Mouse (Mus musculus) midbrain, embryonic 12.5 days (tissue): ENCODE measurements at regions not wholly inside any gene's neighbourhood (a gene's known extent, or its start where the extent isn't known, plus 50 kb on each side); places are given as distances from the start of the nearest gene placed in this dataset.

ENCODE experiments used
- ATAC-seq: fragments of 200-750 bp; cut with Nextera tagmentation; 2 replicates; pipeline ENCODE4 v1.8.0; 2017; ENCODE audit warnings: low read depth, moderate TSS enrichment, moderate library complexity; ENCODE audit not compliant: low FRiP score
- H3K27ac ChIP-seq: fragments of 300-500 bp; sonication (generic); replicated peaks from 2 replicates; pipeline ENCODE4 v1.5.1; 2016; ENCODE audit warnings: mild to moderate bottlenecking
- H3K27me3 ChIP-seq: fragments of 300-500 bp; sonication (generic); 2 replicates; pipeline ENCODE4 v1.6.1; 2016; ENCODE audit warnings: mild to moderate bottlenecking
- H3K36me3 ChIP-seq: fragments of 300-500 bp; sonication (generic); 2 replicates; pipeline ENCODE4 v1.6.1; 2016
- H3K4me1 ChIP-seq: fragments of 300-500 bp; sonication (generic); 2 replicates; pipeline ENCODE4 v1.6.1; 2016
- H3K4me2 ChIP-seq: fragments of 300-500 bp; sonication (generic); replicated peaks from 2 replicates; pipeline ENCODE4 v1.6.1; 2016; ENCODE audit warnings: mild to moderate bottlenecking, moderate library complexity
- H3K4me3 ChIP-seq: fragments of 300-500 bp; sonication (generic); 2 replicates; pipeline ENCODE4 v1.5.1; 2016; ENCODE audit warnings: mild to moderate bottlenecking
- H3K9ac ChIP-seq: fragments of 300-500 bp; sonication (generic); replicated peaks from 2 replicates; pipeline ENCODE4 v1.6.1; 2016; ENCODE audit warnings: mild to moderate bottlenecking, moderate library complexity
- H3K9me3 ChIP-seq: fragments of 300-500 bp; sonication (generic); 2 replicates; pipeline ENCODE4 v1.6.1; 2016; ENCODE audit warnings: mild to moderate bottlenecking
- WGBS: fragments of 180-500 bp; shearing (Covaris S2); methylation state at CpG from one replicate; pipeline ENCODE4 v1.1.7; 2016; 5-methylcytosine and 5-hydroxymethylcytosine counted together

DNA sequence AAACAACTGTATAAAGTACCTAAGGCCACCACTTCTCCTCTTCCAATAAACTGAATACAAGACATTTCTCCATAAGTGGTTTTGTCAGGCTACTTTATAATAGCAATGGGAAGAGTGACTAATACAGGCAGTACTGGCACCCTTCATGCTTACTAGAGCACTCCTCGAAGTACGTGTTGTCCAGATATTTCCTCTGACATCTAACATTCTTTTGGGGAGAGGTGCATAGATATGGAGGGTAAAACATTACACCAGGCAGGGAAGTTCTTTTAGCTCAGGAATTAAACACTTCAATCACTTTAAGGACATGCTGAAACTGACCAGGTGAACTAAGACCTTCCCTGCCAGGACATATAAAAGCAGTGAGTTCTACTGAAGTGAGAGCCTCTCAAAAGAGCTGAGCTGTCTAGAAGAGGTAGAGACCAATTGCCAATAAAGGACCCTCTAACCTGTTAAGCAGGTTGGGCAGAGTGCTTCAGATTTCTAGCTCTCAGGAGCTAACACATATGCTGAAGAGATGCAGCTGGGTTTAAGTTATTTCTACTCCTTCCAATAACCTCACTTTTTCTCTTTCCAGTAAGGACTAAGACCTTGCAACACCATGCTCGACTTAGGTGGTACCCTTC, 318.7 kb upstream of the Robo2 start:
- H3K9me3 ChIP-seq = no peaks in the 10 kb centered on the region
- no peak overlapping the region for H3K4me3 ChIP-seq
- no peaks in the 10 kb centered on the region for H3K27me3 ChIP-seq
- no peak for ATAC-seq
- no peaks in the 10 kb centered on the region for H3K4me1 ChIP-seq
- no peak overlapping the region for H3K27ac ChIP-seq
- H3K9ac ChIP-seq = no peak overlapping the region
- WGBS = 79% methylated on average over 3 of the region's 3 CpGs
- no peaks in the 10 kb centered on the region for H3K36me3 ChIP-seq
- no peak overlapping the region for H3K4me2 ChIP-seq

DNA sequence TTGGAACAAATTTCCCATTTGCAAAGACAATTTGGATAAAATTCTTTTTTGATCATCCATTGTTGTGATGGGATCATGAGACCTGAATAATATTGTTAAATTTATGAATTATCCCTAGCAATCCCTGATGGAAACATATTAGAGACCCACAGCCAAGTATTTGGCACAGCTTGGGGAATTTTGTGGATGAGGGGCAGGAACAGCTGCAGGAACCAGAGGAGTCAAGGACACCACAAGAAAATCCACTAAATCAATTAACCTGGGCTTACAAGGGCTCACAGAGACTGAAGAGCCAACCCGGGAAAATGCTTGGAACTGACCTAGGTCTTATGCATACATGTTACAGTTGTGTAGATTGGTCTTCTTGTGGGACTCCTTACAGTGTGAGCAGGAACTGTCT, 311.6 kb upstream of the Robo2 start:
- H3K36me3 ChIP-seq = no peaks in the 10 kb centered on the region
- no peaks in the 10 kb centered on the region for H3K27me3 ChIP-seq
- H3K27ac ChIP-seq = no peak overlapping the region
- H3K4me3 ChIP-seq = no peak overlapping the region
- no peaks in the 10 kb centered on the region for H3K4me1 ChIP-seq
- H3K9me3 ChIP-seq = no peaks in the 10 kb centered on the region
- H3K9ac ChIP-seq = no peak overlapping the region
- no peak for ATAC-seq
- no peak overlapping the region for H3K4me2 ChIP-seq
- WGBS = 43% methylated on average over 1 of the region's 1 CpGs

DNA sequence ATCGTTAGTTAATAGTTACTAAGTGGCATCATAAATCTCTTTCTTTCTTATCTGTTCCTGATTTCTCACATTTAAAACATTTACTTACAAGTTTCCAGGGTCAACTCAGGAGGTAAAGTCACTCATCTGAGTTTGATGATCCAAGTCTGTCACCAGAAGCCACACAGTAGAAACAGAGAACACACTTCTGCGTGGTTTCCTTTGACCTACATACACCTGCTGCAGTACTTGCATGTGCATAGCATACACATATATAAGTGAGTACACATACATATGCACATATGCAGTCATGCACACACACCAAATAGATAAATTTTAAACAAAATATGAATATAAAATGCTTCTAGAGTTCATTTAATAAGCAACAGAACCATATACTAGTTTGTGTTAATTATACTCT, 306.5 kb upstream of the Robo2 start:
- Histone ChIP-seq H3K4me1 (no peaks in the 10 kb centered on the region), H3K4me2 (no peak overlapping the region), H3K4me3 (no peak overlapping the region), H3K9ac (no peak overlapping the region), H3K9me3 (no peaks in the 10 kb centered on the region), H3K36me3 (no peaks in the 10 kb centered on the region), H3K27me3 (no peaks in the 10 kb centered on the region), H3K27ac (no peak overlapping the region)
- ATAC-seq = no peak
- WGBS = 90% methylated on average over 2 of the region's 2 CpGs

DNA sequence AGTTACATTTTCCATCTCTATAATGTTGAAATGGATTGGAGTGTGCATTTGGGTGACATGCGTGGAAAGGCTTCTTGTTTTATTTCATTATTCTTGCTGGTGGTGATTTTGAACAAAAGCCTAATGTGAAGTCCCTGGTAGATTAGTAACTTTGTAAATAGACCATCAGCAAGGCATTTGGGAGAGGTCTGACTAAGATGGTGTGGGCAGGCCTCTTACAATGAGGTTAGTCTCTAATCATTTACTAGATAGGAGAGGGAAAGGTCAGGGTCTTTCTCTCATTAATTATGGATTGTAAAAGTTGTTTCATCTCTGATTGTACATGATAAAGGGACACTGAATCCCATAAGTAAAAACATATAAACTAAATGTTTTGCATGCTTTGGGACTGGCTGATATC, 306.0 kb upstream of the Robo2 start:
- H3K4me1 ChIP-seq = no peaks in the 10 kb centered on the region
- no peaks in the 10 kb centered on the region for H3K9me3 ChIP-seq
- no peak for ATAC-seq
- H3K27ac ChIP-seq = no peak overlapping the region
- H3K27me3 ChIP-seq = no peaks in the 10 kb centered on the region
- H3K4me3 ChIP-seq = no peak overlapping the region
- H3K36me3 ChIP-seq = no peaks in the 10 kb centered on the region
- H3K4me2 ChIP-seq = no peak overlapping the region
- no peak overlapping the region for H3K9ac ChIP-seq
- WGBS = 91% methylated on average over 1 of the region's 1 CpGs

DNA sequence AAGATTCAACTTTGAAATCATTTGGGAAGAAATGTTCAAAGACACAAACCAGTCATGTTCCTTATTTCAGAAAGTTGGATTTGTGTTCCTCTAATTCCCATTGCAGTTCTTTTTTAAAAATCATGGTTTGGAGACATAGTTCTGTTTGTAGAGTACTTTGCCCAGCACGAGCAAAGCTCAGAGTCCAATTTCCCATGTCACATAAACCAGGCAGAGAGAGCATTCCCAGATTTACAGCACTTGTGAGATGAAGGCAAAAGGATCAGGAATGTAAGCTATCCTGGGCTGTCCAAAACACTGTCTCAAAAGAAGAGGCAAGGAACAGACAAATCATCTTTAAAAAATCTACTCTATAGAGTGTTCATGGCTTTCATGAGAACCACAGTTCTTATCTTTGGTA, 303.3 kb upstream of the Robo2 start:
- Histone ChIP-seq H3K9me3 (no peaks in the 10 kb centered on the region), H3K9ac (no peak overlapping the region), H3K36me3 (no peaks in the 10 kb centered on the region), H3K27me3 (no peaks in the 10 kb centered on the region), H3K4me3 (no peak overlapping the region), H3K27ac (no peak overlapping the region), H3K4me1 (no peaks in the 10 kb centered on the region), H3K4me2 (no peak overlapping the region)
- no peak for ATAC-seq
- 81% methylated on average over 1 of the region's 1 CpGs for WGBS

DNA sequence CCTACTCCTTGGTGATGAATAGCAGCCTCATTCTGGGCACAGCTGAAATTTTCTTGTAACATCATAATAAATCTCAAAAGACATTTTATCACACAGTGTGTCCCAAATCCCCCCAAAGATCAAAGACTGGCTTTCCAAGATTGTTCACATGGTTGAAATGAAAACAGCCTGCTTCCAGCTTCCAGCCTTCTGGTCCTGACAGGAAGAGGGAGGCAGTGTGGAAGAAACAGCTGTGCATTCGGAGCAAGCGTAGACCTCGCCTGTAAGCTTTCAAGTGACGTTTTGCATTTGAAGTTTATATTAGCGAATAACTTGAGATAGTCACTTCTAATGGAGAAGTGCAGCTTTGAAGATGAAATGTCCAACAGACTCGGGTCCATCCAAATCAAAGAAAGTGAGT, 300.9 kb upstream of the Robo2 start:
- Histone ChIP-seq H3K9ac (no peak overlapping the region), H3K36me3 (no peaks in the 10 kb centered on the region), H3K4me1 (no peaks in the 10 kb centered on the region), H3K4me2 (no peak overlapping the region), H3K27me3 (no peaks in the 10 kb centered on the region), H3K27ac (no peak overlapping the region), H3K4me3 (no peak overlapping the region), H3K9me3 (no peaks in the 10 kb centered on the region)
- ATAC-seq = no peak
- 83% methylated on average over 6 of the region's 6 CpGs for WGBS

DNA sequence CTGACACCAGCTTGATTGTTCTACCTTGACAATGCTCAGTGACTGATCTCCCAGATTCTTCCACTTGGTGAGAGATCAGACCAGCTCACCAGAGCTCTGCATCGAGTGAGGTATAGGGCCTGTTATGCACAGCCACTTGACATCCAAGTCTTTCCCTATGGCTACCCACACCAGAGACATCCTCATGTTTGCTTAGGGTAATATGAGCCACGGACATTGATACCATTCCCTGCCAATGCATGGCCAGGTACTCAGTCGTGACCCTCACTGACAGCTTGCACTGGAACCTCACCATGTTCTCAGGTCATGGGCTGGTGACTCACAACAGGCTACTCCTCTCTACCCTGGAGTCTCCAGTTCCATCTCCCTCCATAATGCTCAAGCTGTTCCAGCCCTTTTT, 290.4 kb upstream of the Robo2 start:
- Histone ChIP-seq H3K4me3 (no peak overlapping the region), H3K9ac (no peak overlapping the region), H3K4me1 (no peaks in the 10 kb centered on the region), H3K36me3 (no peaks in the 10 kb centered on the region), H3K27me3 (no peaks in the 10 kb centered on the region), H3K4me2 (no peak overlapping the region), H3K27ac (no peak overlapping the region), H3K9me3 (no peaks in the 10 kb centered on the region)
- no peak for ATAC-seq
- WGBS = 92% methylated on average over 3 of the region's 3 CpGs

DNA sequence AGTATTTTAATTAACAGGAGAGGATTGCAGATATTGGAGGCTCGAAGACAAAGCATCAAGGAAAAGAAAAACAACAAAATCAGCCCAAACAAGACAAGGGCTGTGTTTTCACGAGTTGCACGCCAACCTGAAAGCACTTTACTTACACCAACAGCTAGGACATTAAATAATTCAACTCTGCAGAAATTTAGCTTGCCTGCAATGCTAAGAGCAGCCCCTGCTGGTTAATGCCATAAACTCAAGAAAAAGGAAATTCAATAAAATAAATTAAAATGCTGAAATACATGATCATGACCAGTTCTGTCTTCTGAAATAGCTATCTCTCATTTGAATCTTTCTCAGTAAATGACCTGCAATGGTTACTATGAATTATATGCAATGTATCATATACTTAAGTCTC, 271.7 kb upstream of the Robo2 start:
- ATAC-seq = no peak
- Histone ChIP-seq H3K36me3 (no peaks in the 10 kb centered on the region), H3K9ac (no peak overlapping the region), H3K27me3 (no peaks in the 10 kb centered on the region), H3K4me1 (no peaks in the 10 kb centered on the region), H3K4me3 (no peak overlapping the region), H3K27ac (no peak overlapping the region), H3K4me2 (no peak overlapping the region), H3K9me3 (no peaks in the 10 kb centered on the region)
- 61% methylated on average over 3 of the region's 3 CpGs for WGBS

DNA sequence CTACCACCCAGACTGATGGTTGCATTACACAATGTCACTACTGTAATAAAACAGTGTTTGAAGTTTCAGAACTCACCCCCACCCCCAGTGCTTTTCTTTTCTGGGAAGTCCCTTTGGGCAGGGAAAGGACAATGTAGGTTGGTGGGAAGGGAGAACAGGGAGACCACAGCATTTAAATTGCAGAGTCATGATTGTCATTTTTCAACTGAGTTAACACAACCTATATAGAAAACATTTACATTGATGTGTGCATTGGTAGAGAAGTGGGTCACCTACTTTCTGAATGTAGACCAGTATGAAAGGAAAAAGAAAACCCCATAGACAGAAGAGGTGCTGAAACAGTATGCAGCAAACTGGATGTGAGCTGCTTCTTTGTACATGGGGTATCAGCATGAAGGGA, 264.0 kb upstream of the Robo2 start:
- Histone ChIP-seq H3K27ac (no peak overlapping the region), H3K4me1 (no peaks in the 10 kb centered on the region), H3K36me3 (no peaks in the 10 kb centered on the region), H3K4me2 (no peak overlapping the region), H3K4me3 (no peak overlapping the region), H3K9ac (no peak overlapping the region), H3K27me3 (no peaks in the 10 kb centered on the region), H3K9me3 (no peaks in the 10 kb centered on the region)
- ATAC-seq = no peak

DNA sequence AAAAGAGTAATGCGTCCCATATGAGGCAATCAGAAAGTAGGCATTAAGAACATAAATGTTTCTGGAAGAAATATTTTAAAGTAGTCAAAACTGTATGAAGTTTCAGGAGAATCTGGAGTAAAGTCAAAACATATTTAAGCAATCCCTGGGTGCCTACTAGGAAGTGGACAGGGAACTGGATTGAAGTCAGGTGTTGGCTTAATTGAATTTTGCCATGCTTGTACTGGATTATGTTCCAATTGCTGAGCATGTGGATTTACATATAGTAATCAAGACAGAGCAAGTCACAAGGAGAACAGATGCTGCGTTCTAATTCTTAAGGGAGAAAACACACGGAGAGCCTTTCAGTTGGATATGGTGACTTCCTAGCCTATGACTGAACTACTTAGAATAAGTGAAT, 259.8 kb upstream of the Robo2 start:
- Histone ChIP-seq H3K27me3 (no peaks in the 10 kb centered on the region), H3K4me2 (no peak overlapping the region), H3K4me3 (no peak overlapping the region), H3K4me1 (no peaks in the 10 kb centered on the region), H3K9ac (no peak overlapping the region), H3K27ac (no peak overlapping the region), H3K36me3 (no peaks in the 10 kb centered on the region), H3K9me3 (no peaks in the 10 kb centered on the region)
- 87% methylated on average over 3 of the region's 3 CpGs for WGBS
- no peak for ATAC-seq

DNA sequence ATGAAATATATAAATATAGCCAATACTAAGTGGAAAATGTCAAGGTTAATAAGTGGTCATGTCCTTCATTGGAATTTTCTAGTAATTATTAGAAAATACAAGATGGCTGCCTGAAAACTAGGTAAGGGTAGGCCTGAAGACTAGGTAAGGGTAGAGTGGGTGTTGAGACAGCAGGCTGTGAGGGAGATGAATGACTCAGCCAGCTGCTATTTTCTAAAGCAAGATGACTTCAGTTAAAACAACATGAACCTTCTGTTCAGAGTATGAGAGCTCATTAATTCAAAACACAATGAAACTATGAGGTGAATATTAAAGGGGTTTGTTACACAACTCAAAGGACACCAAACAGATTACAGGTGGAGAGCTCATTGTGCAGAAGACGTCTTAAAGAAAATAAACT, 252.7 kb upstream of the Robo2 start:
- no peaks in the 10 kb centered on the region for H3K4me1 ChIP-seq
- no peak for ATAC-seq
- H3K36me3 ChIP-seq = no peaks in the 10 kb centered on the region
- no peak overlapping the region for H3K4me3 ChIP-seq
- H3K27ac ChIP-seq = no peak overlapping the region
- H3K9me3 ChIP-seq = no peaks in the 10 kb centered on the region
- H3K27me3 ChIP-seq = no peaks in the 10 kb centered on the region
- H3K9ac ChIP-seq = no peak overlapping the region
- no peak overlapping the region for H3K4me2 ChIP-seq
- WGBS = 69% methylated on average over 1 of the region's 1 CpGs

DNA sequence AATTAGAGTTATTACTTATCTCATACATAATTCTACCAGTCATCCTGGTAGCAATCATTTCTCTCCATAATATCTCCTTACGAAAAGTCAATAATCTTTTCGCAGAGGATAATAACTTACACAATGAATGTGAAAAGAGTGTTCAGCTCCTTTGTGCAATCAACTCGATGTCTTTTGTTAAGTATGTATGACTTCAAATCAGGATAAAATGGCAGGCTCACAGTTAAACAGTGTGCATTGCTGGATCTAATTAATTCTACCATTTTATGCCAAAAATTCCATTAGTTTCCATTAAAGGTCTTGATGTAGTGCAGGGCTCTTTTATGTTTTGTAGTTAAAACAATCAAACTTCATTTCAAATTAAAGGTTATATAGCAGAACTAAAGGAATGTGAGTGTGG, 239.6 kb upstream of the Robo2 start:
- no peak overlapping the region for H3K4me3 ChIP-seq
- no peak overlapping the region for H3K27ac ChIP-seq
- no peaks in the 10 kb centered on the region for H3K27me3 ChIP-seq
- no peak overlapping the region for H3K9ac ChIP-seq
- H3K4me2 ChIP-seq = no peak overlapping the region
- WGBS = 75% methylated on average over 3 of the region's 3 CpGs
- no peak for ATAC-seq
- H3K36me3 ChIP-seq = no peaks in the 10 kb centered on the region
- H3K9me3 ChIP-seq = no peaks in the 10 kb centered on the region
- H3K4me1 ChIP-seq = no peaks in the 10 kb centered on the region

DNA sequence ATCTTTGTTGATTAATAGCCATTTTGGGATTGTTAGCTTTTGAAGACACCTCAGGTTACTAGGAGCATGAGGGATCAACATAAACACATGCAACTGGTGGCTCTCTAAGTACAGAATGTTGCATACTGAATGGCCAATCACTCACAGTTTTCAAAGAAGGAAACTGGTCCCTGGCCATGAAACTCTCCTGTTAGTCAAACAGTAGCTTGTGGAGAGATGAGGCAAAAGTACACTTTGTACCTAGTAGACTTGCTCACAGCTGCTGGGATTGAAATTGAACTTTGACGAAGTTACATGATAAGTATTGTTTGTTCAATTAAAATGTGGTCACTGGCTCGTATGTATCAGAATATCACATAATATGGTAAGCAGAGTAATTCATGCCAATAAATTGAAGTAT, 237.6 kb upstream of the Robo2 start:
- ATAC-seq = no peak
- no peak overlapping the region for H3K4me2 ChIP-seq

More for the DNA sequence above, 237.6 kb upstream of the Robo2 start:
- no peak overlapping the region for H3K27ac ChIP-seq
- H3K27me3 ChIP-seq = no peaks in the 10 kb centered on the region
- no peak overlapping the region for H3K9ac ChIP-seq
- H3K36me3 ChIP-seq = no peaks in the 10 kb centered on the region
- no peaks in the 10 kb centered on the region for H3K9me3 ChIP-seq
- H3K4me3 ChIP-seq = no peak overlapping the region
- WGBS = 87% methylated on average over 2 of the region's 2 CpGs
- H3K4me1 ChIP-seq = peaks cover 7% of the 10 kb centered on the region
